In the genomic region with DNA sequence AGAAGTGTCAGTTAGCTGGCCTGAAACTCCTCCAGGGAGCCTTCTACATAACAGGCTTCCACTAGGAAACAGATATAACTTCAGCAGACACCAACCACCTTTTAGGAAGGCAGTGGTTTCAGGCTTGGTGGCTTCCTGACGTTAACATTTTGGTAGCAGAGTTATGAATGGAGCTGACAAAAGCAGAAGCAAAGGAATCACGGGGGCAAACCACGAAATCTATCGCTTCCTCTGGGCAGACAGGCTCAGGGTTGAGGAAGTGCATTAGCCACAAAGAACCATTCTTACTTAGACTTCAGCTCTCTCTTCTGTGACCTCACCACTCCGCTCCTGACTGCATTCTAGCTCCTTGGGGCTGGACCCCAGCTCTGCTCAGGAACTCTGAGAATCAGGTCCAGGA, we compare ENCODE assay signal across 23 mouse cellular contexts.
DNase-seq lines count a peak whose midpoint lies in the region; ATAC-seq and TF ChIP-seq lines count a peak whose summit lies in the region.
"Had no signal": no experiment of that assay in that cellular context is flagged by ENCODE, and none has a peak within 500 bp of the region (broad histone marks: within the 10 kb centered on the region; RNA-seq: fewer than 3 reads in every experiment).

No protein-coding gene starts in this region.

- no peak for ATAC-seq in liver, embryonic 11.5 days (replicated peaks; ENCODE audit: low FRiP score)
- peak; percentile 69 for ATAC-seq in megakaryocyte, adult 5-6 weeks (ENCODE audit: poor library complexity, severe bottlenecking)
- ATAC-seq in intestine, postnatal 0 days, result no peak
- ATAC-seq: forebrain, postnatal 0 days had no signal

- H3K9ac ChIP-seq in liver, embryonic 11.5 days (ENCODE audit: low read depth, low read length), result no peak overlapping the region
- no peak overlapping the region for H3K9ac ChIP-seq in intestine, postnatal 0 days (ENCODE audit: low read depth, low read length)
- H3K9ac ChIP-seq: embryonic facial prominence, embryonic 12.5 days; forebrain, postnatal 0 days; hindbrain, embryonic 12.5 days; liver, embryonic 13.5 days; lung, embryonic 15.5 days had no signal

- H3K27me3 ChIP-seq in liver, embryonic 11.5 days (replicated peaks; ENCODE audit: control insufficient read depth, insufficient read depth, low read length), result no peaks in the 10 kb centered on the region
- H3K27me3 ChIP-seq in intestine, postnatal 0 days (replicated peaks; ENCODE audit: control insufficient read depth, insufficient read depth, low read length), result no peaks in the 10 kb centered on the region
- H3K27me3 ChIP-seq: embryonic facial prominence, embryonic 12.5 days; hindbrain, embryonic 12.5 days; liver, embryonic 13.5 days; lung, embryonic 15.5 days had no signal

- no peak overlapping the region for H3K4me3 ChIP-seq in liver, embryonic 11.5 days (ENCODE audit: low read depth, low read length)
- H3K4me3 ChIP-seq in intestine, postnatal 0 days (ENCODE audit: low read depth, low read length), result no peak overlapping the region
- H3K4me3 ChIP-seq: embryonic facial prominence, embryonic 12.5 days; hindbrain, embryonic 12.5 days; limb, embryonic 10.5 days; liver, embryonic 13.5 days; lung, embryonic 15.5 days had no signal

- 32% methylated on average over 5 of the region's 5 CpGs for WGBS in liver, embryonic 11.5 days
- WGBS in intestine, postnatal 0 days, result 75% methylated on average over 5 of the region's 5 CpGs

- DNase-seq in liver, result peak; percentile 6
- DNase-seq in liver, embryonic 11.5 days (ENCODE audit: low spot score), result no peak
- DNase-seq in 416B (ENCODE audit: low read depth), result peak; percentile 83
- DNase-seq in A20 (ENCODE audit: low read depth, low spot score), result peak; percentile 31
- no peak for DNase-seq in frontal cortex, adult 2 months (ENCODE audit: extremely low spot score in 1 of 2, low spot score in 1 of 2)
- DNase-seq: adrenal gland, postnatal 36 days; cerebellum, adult 11 months; cerebellum, adult 9-11 months; forebrain, postnatal 0 days; gastrocnemius, postnatal 36 days; kidney, adult 11 months; liver, embryonic 13.5 days; thymus, postnatal 25 days had no signal

- H3K4me1 ChIP-seq in liver, embryonic 11.5 days (replicated peaks; ENCODE audit: control insufficient read depth, insufficient read depth, low read length), result no peaks in the 10 kb centered on the region
- H3K4me1 ChIP-seq in intestine, postnatal 0 days (replicated peaks; ENCODE audit: control insufficient read depth, insufficient read depth, low read length), result no peaks in the 10 kb centered on the region
- H3K4me1 ChIP-seq: embryonic facial prominence, embryonic 12.5 days; hindbrain, embryonic 12.5 days; limb, embryonic 10.5 days; liver, embryonic 13.5 days; lung, embryonic 15.5 days had no signal

- no peaks in the 10 kb centered on the region for H3K36me3 ChIP-seq in liver, embryonic 11.5 days (ENCODE audit: control insufficient read depth, insufficient read depth, low read length)
- no peaks in the 10 kb centered on the region for H3K36me3 ChIP-seq in intestine, postnatal 0 days (ENCODE audit: control insufficient read depth, insufficient read depth)
- H3K36me3 ChIP-seq: embryonic facial prominence, embryonic 12.5 days; hindbrain, embryonic 12.5 days; limb, embryonic 10.5 days; liver, embryonic 13.5 days; lung, embryonic 15.5 days had no signal

- no peak overlapping the region for H3K4me2 ChIP-seq in liver, embryonic 11.5 days
- no peak overlapping the region for H3K4me2 ChIP-seq in intestine, postnatal 0 days (replicated peaks; ENCODE audit: low read depth)
- H3K4me2 ChIP-seq: embryonic facial prominence, embryonic 12.5 days; heart, embryonic 11.5 days; hindbrain, embryonic 12.5 days; liver, embryonic 13.5 days; lung, embryonic 15.5 days; midbrain, embryonic 11.5 days had no signal

- no peak for TF ChIP-seq CTCF in intestine, postnatal 0 days (IDR thresholded peaks at IDR 0.05; ENCODE audit: low read depth)

- no peak overlapping the region for H3K27ac ChIP-seq in liver, embryonic 11.5 days (ENCODE audit: low read depth, low read length)
- no peak overlapping the region for H3K27ac ChIP-seq in intestine, postnatal 0 days (ENCODE audit: low read depth, low read length)
- H3K27ac ChIP-seq: embryonic facial prominence, embryonic 12.5 days; hindbrain, embryonic 12.5 days; kidney, postnatal 0 days; limb, embryonic 10.5 days; liver, embryonic 13.5 days; lung, embryonic 15.5 days; macrophage had no signal

- no peaks in the 10 kb centered on the region for H3K9me3 ChIP-seq in liver, embryonic 11.5 days (ENCODE audit: control insufficient read depth, low read length)
- no peaks in the 10 kb centered on the region for H3K9me3 ChIP-seq in intestine, postnatal 0 days (ENCODE audit: control insufficient read depth)
- H3K9me3 ChIP-seq: embryonic facial prominence, embryonic 12.5 days; hindbrain, embryonic 12.5 days; limb, embryonic 10.5 days; liver, embryonic 13.5 days; lung, embryonic 15.5 days had no signal

Comparison
In these comparisons a context has a peak if more than half of its experiments do, and no peak if none do; other contexts are left out.
1. DNase-seq: peak in liver (single experiment), 416B (single experiment) and A20 (single experiment); none in liver, embryonic 11.5 days (single experiment) and frontal cortex, adult 2 months (0 of 2).